10 mouse cellular contexts compared by ENCODE assay signal in genomic region chr4:9009656-9010055, GRCm38 (mm10).
DNase-seq lines count a peak whose midpoint lies in the region; ATAC-seq and TF ChIP-seq lines count a peak whose summit lies in the region.
"Had no signal": no experiment of that assay in that cellular context is flagged by ENCODE, and none has a peak within 500 bp of the region (broad histone marks: within the 10 kb centered on the region; RNA-seq: fewer than 3 reads in every experiment).

No protein-coding gene starts in this region.

- no peak overlapping the region for H3K27ac ChIP-seq in lung, embryonic 15.5 days
- no peak overlapping the region for H3K27ac ChIP-seq in layer of hippocampus, adult 2 months
- H3K27ac ChIP-seq: embryonic facial prominence, embryonic 12.5 days; liver, embryonic 15.5 days had no signal

- no peaks in the 10 kb centered on the region for H3K36me3 ChIP-seq in lung, embryonic 15.5 days
- H3K36me3 ChIP-seq: embryonic facial prominence, embryonic 12.5 days; liver, embryonic 15.5 days had no signal

- no peaks in the 10 kb centered on the region for H3K27me3 ChIP-seq in lung, embryonic 15.5 days
- H3K27me3 ChIP-seq: liver, embryonic 15.5 days had no signal

- peaks cover 16% of the 10 kb centered on the region for H3K4me1 ChIP-seq in lung, embryonic 15.5 days
- H3K4me1 ChIP-seq: liver, embryonic 15.5 days had no signal

- H3K9ac ChIP-seq in lung, embryonic 15.5 days, result no peak overlapping the region
- H3K9ac ChIP-seq: embryonic facial prominence, embryonic 12.5 days; liver, embryonic 15.5 days had no signal

- peak; percentile 33; the same call in 1 of the 2 replicates for ATAC-seq in lung, embryonic 15.5 days (ENCODE audit: borderline replicate concordance, extremely low read depth, low FRiP score, low TSS enrichment)

- no peak overlapping the region for H3K4me2 ChIP-seq in lung, embryonic 15.5 days
- H3K4me2 ChIP-seq: embryonic facial prominence, embryonic 12.5 days; liver, embryonic 15.5 days had no signal

- no peak for TF ChIP-seq CTCF in layer of hippocampus, adult 2 months (conservative IDR thresholded peaks at IDR 0.05)

- H3K4me3 ChIP-seq in lung, embryonic 15.5 days, result no peak overlapping the region
- no peak overlapping the region for H3K4me3 ChIP-seq in layer of hippocampus, adult 2 months
- H3K4me3 ChIP-seq: embryonic facial prominence, embryonic 12.5 days; liver, embryonic 15.5 days had no signal

- no peaks in the 10 kb centered on the region for H3K9me3 ChIP-seq in lung, embryonic 15.5 days
- H3K9me3 ChIP-seq: embryonic facial prominence, embryonic 12.5 days; liver, embryonic 15.5 days had no signal

- DNase-seq in lung, adult 18-20 months, result peak; percentile 17 to 34
- DNase-seq in lung, postnatal 14 days, result no peak
- peak; percentile 43 to 47 for DNase-seq in cerebellum, postnatal 14 days
- DNase-seq in thymus, postnatal 14 days, result peak; percentile 35
- DNase-seq in urinary bladder, postnatal 14 days (ENCODE audit: low spot score), result no peak
- DNase-seq in layer of hippocampus, adult 2 months (ENCODE audit: low spot score in 2 of 2), result no peak
- DNase-seq: right cerebral cortex, postnatal 14 days had no signal

- WGBS in lung, embryonic 15.5 days, result 39% methylated on average over 4 of the region's 4 CpGs

Comparison
In these comparisons a context has a peak if more than half of its experiments do, and no peak if none do; other contexts are left out.
1. DNase-seq: peak in lung, adult 18-20 months (2 of 2), cerebellum, postnatal 14 days (2 of 2) and thymus, postnatal 14 days (single experiment); none in lung, postnatal 14 days (single experiment), urinary bladder, postnatal 14 days (single experiment) and layer of hippocampus, adult 2 months (0 of 2).